Mouse (Mus musculus) spleen, adult 18-20 months (tissue): ENCODE data around the gene Mid2.
"Not testable (repeated sequence)": the region's sequence is repeated elsewhere in the genome, so short reads cannot be mapped to it uniquely, and the experiment has no call there.

Experiments
- DNase-seq, 2 experiments: peaks; one replicate each; pipeline ENCODE4 v3.0.0; 2022; ENCODE audit warnings: mixed read lengths in 2 of 2

Mid2 gene

DNA sequence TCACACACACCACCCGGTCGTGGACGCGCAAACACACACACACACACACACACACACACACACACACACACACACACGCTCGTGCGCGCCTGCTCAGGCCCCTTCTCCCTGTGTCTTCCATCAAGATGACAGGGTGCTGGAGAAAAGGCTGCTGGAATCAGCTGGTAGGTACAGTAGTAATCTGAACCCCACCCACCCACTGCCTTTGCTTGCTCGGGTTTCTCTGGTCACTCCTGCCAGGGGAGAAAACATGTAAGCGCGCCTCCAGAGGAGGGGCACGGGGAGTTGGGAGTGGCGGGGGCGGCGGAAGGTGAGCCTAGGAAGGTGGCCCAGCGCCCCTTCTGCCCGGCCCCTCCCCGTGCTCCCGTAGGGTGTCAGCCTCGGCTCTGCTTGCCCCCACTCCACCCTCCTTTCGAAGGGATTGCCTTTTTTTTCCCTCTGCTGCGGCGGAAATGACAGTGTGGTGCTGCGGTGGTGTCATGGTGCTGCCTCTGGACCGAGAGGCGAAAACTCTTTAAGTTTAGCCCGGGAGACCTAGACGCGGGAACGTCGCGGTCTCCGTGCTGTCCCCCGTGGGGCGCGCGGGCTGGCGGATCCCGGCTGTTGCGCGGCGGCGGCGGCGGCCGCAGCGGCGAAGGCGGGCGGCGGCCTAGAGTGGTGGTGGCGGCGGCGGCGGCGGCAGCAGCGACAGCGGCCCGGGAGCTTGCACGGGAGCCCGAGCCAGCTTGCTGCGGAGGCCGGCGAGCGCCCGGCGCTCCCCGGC is at the start of gene Mid2:
Mid2 (plus strand) TSS at position 121 of the 763 bp plus-strand sequence.
- peak in 1 of 2 experiments; percentile 4 for DNase-seq

DNA sequence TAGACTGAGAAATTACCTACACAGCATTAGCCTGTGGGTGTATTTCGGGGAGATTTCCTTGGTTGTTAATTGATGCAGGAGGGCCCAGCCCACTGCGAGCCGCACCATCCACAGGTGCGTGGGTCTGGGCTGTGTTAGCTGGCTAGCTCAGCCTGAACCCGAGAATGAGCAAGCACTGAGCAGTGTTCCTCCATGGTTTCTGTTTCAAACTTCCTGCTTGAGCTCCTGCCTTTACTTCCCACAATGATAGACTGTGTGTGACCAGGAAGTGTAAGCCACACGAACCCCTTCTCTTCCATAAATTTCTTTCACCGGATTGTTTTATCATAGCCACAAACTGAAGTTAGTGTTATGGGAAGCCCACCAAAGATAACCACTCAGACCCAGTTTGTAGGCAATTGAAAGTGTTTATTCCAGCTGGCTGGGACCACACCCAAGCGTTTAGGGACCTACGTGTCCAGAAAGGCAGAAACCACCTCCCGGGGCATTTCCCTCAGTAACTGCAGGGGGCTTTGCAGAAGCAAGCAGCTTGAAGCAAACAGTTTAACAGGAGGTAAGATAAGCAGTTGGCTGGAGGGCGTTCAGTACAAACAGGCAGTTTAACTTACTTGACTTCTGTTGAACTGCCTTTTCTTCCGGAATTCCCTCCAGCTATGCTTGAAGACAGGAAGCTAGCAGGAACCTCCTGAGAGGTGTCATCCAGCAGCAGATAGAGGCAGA is 39.4 kb upstream of the Mid2 start:
- DNase-seq, result no peak

DNA sequence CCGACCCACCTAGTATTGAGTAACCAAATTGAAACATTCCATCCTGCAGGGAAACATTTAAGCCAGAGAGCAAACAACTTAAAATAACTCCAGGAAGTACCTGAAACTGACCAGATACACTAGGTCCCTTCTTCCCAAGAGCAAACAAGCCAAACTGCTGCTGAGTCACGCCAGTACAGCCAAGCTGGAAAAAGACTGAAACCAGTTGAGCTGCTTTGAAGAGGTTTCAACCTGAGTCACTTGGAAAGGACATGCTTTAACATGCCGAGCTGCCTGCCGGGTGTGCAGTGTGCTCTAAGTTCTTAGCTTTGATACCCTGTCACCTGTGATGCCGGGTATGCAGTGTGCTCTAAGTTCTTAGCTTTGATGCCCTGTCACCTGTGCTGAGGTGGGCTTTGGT is 26.4 kb upstream of the Mid2 start:
- DNase-seq, result no peak

DNA sequence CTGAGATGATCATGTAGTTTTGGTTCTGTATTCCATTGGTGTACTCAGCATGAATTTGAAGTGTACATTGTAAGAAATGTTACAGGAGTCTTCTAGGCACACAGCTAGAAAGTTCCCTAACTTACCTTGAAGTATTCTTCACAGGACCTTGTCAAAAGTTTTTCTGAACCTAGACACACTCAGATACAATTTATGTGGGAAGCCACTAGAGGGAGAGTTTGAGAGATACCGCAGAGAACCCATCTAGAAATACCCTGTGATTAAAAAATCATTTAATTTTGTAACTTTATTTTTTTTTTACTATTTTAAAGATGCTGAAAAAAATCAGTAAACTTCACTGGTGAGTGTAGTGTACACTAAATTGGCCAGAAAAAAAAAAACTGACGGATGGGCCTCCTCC is 24.8 kb upstream of the Mid2 start:
- no peak for DNase-seq

DNA sequence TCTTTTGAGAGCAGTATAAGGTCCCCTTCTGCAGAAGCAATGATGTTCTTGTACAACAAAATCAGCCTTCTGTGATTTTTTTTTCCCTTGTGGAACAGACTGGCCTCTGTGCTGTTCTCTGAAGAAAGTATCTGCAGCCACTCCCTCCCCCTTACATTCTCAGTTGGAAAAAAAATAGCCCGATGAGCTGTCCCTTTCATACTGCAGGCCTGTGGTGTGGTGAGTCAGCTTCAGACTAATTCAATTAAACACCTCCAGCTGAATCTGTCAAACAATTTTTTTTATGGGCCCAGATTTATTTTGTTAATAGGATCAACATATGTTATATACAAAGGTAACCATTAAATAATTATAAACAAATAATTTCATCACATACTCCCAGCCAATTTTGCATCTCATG is 3.7 kb upstream of the Mid2 start:
- DNase-seq, result no peak

DNA sequence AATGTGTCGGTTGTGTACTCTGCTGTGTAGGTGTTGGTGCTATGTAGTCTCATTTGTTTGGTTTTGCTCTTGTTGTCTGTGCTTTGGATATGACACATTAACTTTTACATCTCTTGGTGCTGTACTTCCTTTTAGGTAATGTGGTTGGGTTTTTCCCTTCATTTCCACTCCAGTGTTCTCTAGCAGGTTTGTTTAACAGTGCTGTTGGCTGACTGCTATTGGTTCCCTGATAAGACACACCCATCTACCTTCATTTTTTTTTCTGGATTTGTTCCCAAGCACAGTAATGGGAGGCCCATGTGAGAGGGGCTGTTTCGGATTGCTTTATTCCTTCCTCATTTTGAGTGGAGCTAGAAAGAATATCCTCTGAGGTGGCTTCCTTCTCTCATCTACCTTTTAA is 883 bp upstream of the Mid2 start:
- DNase-seq, result no peak

DNA sequence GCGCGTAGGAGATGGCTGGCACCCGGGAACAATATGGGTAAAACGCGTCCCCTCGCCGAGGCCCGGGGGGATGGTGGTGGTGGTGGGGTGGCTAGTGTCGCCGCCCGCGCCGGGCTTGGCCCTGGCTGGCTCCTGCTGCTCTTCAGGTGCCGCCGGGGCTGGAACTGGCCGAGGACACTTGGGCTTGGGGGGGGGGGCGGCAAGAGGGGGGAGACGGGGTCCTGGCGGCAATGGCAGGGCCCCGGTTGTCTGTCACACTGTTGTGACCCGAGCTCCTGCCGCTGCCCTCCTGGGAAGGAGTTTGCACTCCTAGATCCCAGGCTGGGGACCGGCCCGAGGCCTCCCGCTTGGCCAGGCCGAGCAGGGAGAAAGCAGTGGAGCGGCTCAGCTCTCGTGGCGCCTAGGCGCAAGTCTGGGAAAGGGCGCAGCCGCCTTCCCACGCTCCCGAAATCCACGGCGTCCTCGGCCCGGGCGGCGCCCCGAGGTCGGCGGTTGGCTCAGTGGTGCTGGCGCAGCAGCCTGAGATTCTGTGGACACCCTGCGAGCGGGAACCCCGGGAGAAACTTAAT is 927 bp downstream of the Mid2 start:
- DNase-seq, result peak in 1 of 2 experiments; percentile 1

DNA sequence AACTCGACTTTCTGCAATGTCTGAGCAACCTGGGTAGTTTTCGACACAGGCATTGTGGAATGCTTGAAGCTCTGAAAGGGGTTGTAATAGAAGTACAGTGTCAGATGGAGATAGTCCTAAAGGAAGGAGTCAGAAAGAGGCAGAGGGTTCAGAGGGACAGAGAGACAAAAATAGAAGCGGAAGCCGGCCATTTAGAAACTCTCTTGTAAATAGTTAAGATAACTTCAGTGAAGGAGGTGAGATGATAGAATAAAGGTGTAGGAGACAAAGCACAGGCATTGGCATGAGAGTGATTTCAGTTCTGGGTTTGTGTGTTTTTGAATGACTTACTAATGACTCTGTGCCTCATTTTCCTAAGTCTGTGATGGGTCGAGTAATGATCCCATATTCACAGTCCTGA is 11.0 kb downstream of the Mid2 start:
- DNase-seq, result no peak

DNA sequence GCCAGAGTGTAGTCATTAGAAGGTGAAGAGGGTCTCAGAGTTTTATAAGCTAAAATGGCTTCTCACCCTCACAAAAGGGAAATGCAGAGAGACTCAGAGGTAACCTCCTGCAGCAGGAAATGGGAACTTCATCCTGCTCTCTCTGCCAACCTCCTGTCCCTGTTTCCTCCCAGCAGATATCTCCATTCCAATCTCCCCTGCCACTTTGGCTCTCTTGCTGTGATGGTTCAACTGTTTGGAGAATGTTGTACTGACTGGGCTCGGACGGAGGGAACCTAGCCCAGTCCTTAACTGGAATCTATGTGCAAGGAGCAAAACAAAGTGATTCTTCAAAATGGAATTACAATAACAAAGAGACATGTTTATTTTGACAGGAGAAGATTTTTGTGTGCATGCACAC is 23.9 kb downstream of the Mid2 start:
- no peak for DNase-seq

DNA sequence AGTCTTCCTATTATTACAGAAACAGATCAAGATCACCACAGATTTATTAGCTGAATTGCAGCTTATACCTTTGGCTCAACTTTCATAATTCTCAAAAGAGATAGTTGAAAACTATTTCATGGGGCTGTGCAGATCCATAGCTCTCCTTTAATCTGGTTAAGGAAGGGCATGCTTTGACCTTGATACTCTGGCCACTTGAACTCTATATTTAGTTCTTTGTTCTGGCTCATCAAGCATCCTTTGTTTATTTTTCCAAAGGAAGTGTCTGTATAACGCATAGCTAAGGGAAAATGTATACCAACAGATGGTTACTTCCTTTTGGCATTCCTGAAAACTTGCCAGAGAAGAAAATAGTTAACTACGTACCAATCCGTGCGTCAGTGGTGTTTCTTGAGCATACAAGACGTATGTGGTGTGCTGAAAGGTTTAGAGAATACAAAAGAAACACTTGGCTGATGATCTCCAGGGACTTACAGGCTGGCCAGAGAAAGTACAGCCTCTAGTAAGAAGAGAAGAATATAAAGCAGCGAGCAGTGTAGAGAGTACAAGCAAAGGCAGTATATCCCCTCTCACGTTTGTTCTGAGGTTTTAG is 33.6 kb downstream of the Mid2 start:
- DNase-seq, result not testable (repeated sequence)

DNA sequence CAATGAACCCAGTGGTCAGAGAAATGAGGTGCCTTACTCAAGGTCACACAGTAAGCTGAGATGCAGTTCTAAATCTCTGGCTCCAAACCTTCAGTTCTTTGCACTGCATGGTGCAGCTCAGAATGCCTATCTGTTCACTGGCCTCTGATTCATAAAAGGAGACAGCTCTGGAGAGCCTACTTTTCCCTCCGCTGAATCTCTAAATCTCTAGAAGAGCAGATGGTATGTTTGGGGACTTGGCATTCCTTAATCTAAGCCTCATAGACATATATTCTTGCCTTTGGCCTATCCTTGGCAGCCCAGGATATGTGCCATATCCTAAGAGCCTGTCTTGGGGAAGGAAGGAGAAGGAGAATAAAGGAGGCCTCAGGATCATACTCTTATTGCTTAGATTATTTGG is 38.8 kb downstream of the Mid2 start:
- DNase-seq, result no peak

DNA sequence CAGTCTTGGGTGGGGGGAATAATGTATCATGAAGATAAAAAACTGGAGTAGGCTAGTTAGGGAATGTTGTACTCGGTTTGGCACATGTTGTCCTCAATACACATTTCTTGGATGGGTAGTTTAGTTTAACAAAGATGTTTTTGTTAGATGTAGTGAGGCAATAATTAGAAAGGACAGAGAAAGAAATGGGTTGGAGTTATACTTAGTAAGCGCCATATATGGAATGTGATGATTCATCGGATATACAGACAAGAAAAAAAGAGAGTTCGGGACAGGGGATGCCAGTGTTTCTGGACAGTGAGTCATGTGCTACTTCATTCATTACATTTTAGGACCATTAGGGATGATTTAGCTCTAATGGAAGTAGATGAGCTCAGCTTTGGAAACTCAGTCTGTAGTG is 41.7 kb downstream of the Mid2 start:
- no peak for DNase-seq

DNA sequence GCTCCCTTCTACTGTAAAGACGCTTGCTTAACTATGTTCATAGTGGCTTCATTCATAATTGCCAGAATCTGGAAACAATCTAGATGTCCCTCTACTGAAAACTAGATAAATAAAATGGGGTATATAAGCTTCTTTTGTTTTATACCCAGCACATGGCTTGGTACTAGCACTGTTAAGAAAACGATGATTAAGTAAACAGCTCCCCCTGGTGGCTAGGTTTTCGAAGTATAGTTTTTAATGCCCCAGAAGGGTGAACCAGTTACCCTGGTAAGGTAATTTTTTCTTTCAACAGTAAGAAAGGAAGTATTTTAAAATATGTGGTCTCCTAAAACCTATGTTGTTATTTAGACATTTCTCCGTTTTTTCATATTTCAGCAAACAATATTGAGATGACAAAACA is 58.0 kb downstream of the Mid2 start:
- DNase-seq, result peak in 1 of 2 experiments; percentile 24

DNA sequence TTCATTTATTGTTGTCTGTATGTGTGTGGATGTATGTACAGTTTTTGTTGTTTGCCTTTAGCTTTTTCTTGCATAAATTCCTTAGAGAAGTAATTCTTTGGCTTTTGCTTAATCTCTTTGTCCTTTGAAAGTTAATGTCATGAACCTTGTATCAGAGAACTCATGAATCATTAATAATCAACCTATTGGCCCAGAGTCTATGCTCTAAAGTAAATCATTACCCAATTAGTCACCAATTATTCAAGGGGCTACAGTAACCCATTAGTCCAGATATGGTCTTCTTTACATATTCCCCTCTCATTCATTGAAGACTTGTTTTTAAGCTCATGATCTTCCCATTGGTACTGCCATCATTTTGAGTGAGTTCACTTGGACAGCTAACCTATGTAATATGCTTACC is 74.6 kb downstream of the Mid2 start:
- DNase-seq, result no peak

DNA sequence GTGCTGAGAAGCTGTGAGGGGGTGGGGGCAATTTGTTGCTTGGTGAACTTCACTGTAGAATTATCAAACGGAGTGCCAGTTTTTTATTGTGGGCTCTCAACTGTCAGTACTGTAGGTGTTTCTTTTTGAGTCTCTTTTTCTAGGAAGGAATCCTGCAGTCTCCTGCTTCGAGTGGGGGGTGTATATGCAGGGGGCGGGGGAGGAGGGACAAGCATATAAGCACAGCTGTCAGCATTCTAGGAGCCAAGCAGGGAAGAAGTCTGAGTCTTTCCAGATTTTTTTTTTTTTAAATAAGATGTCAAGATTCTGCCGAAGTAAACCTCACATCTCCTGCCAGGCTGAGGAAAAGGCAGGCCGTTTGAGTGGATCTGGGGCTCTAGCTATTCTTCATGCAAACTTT is 78.8 kb downstream of the Mid2 start:
- DNase-seq, result no peak

DNA sequence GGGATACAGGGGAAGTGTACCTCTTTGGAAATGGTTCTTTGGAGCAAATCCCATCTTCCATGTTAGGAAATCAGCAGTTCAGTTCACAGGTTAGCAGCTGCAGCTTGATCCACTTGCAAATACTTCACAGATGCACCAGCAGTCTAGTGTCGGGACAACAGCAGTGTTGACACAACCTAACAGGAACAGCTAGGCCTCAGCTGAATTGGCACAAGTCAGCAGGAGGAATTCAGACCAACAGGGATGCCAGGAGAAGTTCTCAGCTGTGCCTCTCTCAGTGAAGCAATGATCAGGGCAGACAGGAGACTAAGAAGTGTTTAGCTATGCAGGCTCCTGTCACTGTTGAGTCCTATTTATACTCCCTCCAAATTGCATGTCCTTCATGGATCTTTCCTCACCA is 105.4 kb downstream of the Mid2 start:
- no peak for DNase-seq

DNA sequence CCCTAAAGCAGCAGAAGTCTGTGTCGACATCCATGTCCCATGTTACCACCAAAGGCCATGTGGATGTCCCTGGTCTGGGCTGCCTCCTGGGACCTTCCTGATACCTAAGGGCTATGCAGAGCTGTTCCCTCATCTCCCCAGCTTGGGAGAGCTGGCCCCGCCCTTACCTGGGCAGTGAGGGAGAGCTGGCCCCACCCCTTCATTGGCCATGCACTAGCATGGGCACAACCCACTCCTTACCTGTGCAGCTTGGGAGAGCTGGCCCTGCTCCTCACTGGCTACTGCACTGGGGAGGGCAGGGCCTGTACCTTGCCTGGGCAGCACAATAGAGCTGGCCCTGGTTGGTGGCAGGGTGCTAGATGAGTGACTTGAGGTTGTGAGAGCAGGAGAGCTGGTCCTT is 140.9 kb downstream of the Mid2 start:
- no peak for DNase-seq

DNA sequence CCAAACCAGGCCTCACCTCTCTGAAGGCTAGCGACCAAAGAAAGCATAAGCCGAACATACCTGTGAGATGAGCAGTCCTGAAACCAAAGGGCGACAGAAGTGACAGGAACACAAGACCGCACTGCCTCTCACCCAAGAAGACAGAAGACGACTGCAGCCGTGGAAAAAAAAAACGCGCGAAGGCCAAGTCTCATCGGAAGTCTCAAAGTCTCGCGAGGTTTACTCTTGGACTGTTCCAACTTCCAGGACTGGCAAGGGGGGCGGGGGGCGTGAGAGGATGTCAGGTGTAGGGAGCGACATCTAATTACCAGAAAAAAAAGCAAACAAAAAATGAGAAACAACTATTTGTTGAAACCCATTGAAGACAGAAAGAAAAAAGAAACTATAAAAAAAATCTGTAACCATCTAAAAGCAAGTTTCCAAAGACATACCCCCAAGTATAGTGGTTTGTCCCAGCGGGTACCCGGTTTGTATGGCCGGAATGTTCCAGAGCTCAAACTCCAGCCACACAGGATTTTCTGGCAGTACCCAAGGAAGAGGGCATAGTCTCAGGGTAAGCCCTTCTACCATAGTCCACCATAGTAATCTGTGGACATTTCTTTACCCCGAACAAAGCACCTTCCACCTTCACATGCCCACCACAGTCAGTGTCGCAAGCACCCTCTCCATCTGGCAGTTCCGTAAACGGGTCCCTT is 149.1 kb downstream of the Mid2 start, which contains the start of gene Tex13b:
Tex13b (minus strand) TSS at position 122 of the 695 bp plus-strand sequence.
- no peak for DNase-seq
